Mouse (Mus musculus) A20 (cell line): ENCODE measurements around the gene Slc22a15.

Source experiments
- DNase-seq: peaks from one replicate; pipeline ENCODE4 v3.0.0-alpha.2; 2011; ENCODE audit warnings: low read depth, low spot score

The Slc22a15 gene

GRCm38 (mm10) chr3:101917665-101918064 is 6.6 kb downstream of the Slc22a15 start:
- DNase-seq = peak; percentile 29

GRCm38 (mm10) chr3:101916525-101916924 is 7.7 kb downstream of the Slc22a15 start:
- no peak for DNase-seq

- no peak for DNase-seq
These were observed 9.0 kb downstream of the Slc22a15 start for GRCm38 (mm10) chr3:101915048-101915801.

GRCm38 (mm10) chr3:101914266-101914665 is 10.0 kb downstream of the Slc22a15 start:
- DNase-seq = no peak

- no peak for DNase-seq
These were observed 12.2 kb downstream of the Slc22a15 start for GRCm38 (mm10) chr3:101912041-101912440.

GRCm38 (mm10) chr3:101907049-101907448 is 17.2 kb downstream of the Slc22a15 start:
- no peak for DNase-seq

GRCm38 (mm10) chr3:101904776-101905175 is 19.5 kb downstream of the Slc22a15 start:
- DNase-seq = no peak

- DNase-seq = no peak
These were observed 21.2 kb downstream of the Slc22a15 start for GRCm38 (mm10) chr3:101903091-101903490.

- DNase-seq = no peak
These were observed 21.9 kb downstream of the Slc22a15 start for GRCm38 (mm10) chr3:101902344-101902743.

- no peak for DNase-seq
These were observed 26.8 kb downstream of the Slc22a15 start for GRCm38 (mm10) chr3:101897377-101897974.

GRCm38 (mm10) chr3:101896893-101897292 is 27.4 kb downstream of the Slc22a15 start:
- DNase-seq = peak; percentile 89

- DNase-seq = peak; percentile 90
These were observed 28.8 kb downstream of the Slc22a15 start for GRCm38 (mm10) chr3:101895376-101895910.

GRCm38 (mm10) chr3:101885591-101885990 is 38.7 kb downstream of the Slc22a15 start:
- DNase-seq = no peak

- no peak for DNase-seq
These were observed 39.2 kb downstream of the Slc22a15 start for GRCm38 (mm10) chr3:101885041-101885440.

- no peak for DNase-seq
These were observed 40.4 kb downstream of the Slc22a15 start for GRCm38 (mm10) chr3:101883902-101884301.

- DNase-seq = no peak
These were observed 42.5 kb downstream of the Slc22a15 start for GRCm38 (mm10) chr3:101881721-101882120.

GRCm38 (mm10) chr3:101880818-101881217 is 43.4 kb downstream of the Slc22a15 start:
- peak; percentile 29 for DNase-seq

GRCm38 (mm10) chr3:101878136-101878535 is 46.1 kb downstream of the Slc22a15 start:
- no peak for DNase-seq

GRCm38 (mm10) chr3:101876459-101877285 is 47.6 kb downstream of the Slc22a15 start:
- no peak for DNase-seq

GRCm38 (mm10) chr3:101875258-101875920 is 48.9 kb downstream of the Slc22a15 start:
- no peak for DNase-seq

- DNase-seq = no peak
These were observed 51.1 kb downstream of the Slc22a15 start for GRCm38 (mm10) chr3:101873061-101873675.
